Mouse (Mus musculus): ENCODE results near the gene Sez6l. TPM values are rescaled to one million over a fixed set of nuclear protein-coding genes. Genes with fewer than 3 reads are reported as not detected.

The Sez6l gene
- total RNA-seq, 2 experiments from 2014 or later, result not detected

- ATAC-seq (replicated peaks; ENCODE audit: poor library complexity, severe bottlenecking), result no peak
Measured at GRCm38 (mm10) chr5:112546771-112547170, 30.2 kb downstream of the Sez6l start.

DNA sequence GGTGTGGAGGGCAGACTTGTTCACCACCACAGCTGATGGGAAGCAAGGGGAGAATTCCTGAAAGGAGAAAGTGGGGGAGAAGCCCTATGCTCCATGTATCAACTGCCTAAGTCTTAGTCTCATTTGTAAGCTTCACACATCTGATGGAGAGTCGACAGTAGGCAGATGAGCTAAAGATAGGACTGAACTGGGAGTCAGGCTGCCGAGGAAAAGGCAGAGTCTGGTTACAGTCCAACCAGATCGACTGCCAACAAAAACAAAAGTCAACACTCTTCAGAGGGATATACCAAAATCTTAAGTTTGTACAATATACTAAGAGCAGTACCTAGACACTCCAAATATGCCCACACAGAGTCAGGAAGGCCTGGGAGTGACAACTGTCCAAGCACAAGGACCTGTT, 38.7 kb downstream of the Sez6l start:
- no peak for ATAC-seq (replicated peaks; ENCODE audit: poor library complexity, severe bottlenecking)

DNA sequence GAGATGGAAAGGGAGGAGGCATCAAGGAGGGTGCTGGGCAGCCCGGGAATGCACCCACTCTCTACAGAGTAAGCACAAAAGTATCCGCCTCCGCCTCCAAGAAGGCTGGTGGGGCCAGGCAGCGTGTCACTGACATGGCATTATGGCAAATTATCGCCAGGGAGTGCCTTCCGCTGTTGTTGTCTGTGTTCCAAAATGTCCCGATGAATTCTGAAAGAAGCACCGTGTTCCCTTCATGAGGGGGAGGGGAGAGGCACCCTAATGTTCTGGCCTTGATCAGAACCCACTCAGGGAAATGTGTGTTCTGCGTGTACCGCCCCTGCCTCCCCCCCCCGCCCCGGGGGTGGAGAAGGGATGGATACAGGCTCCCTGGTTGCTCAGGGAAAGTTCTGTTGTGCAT, 41.1 kb downstream of the Sez6l start:
- no peak for ATAC-seq (replicated peaks; ENCODE audit: poor library complexity, severe bottlenecking)

DNA sequence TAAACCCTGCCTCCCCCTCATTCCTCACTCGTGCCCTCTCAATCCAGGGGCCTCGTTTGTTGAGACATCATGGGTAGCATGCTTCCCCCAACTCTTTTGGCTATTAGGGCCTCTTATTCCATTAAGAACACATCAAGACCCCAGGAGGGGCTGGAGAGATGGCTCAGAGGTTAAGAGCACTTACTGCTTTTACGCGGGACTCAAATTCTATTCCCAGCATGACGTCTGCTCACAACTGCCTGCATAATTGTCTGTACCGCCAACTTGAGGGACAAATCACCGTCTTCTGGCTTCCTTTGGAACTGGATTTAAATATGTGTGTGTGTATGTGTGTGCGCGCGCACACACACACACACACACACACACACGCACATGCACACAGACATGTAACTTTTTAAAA, 42.8 kb downstream of the Sez6l start:
- no peak for ATAC-seq (replicated peaks; ENCODE audit: poor library complexity, severe bottlenecking)

- ATAC-seq (replicated peaks; ENCODE audit: poor library complexity, severe bottlenecking), result no peak
Measured at GRCm38 (mm10) chr5:112533312-112534075, 43.5 kb downstream of the Sez6l start.

DNA sequence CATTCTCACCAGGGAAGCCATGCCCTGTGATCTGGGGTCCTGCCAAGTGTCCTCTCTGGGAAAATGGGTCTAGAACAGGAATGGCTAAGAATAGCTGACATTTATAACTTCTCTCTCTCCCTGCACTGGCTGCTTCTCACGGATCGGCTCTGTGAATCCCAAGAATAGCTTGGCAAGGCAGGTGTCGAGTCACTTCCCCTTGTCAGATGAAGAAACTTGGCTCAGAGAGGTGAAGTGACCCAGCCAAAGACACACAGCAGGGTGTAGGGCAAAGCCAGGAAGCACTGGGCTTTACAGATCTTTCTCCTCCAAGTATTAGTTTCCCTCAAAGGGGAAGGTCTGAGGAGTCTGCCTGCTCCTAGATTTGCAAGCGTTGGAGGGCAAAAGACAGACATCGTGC, 44.1 kb downstream of the Sez6l start:
- ATAC-seq (replicated peaks; ENCODE audit: poor library complexity, severe bottlenecking), result no peak

GRCm38 (mm10) chr5:112532210-112532609, 44.8 kb downstream of the Sez6l start:
- ATAC-seq (replicated peaks; ENCODE audit: poor library complexity, severe bottlenecking), result no peak

GRCm38 (mm10) chr5:112531111-112531510, 45.9 kb downstream of the Sez6l start:
- no peak for ATAC-seq (replicated peaks; ENCODE audit: poor library complexity, severe bottlenecking)

- ATAC-seq (replicated peaks; ENCODE audit: poor library complexity, severe bottlenecking), result no peak
Measured at GRCm38 (mm10) chr5:112526936-112527335, 50.0 kb downstream of the Sez6l start.

DNA sequence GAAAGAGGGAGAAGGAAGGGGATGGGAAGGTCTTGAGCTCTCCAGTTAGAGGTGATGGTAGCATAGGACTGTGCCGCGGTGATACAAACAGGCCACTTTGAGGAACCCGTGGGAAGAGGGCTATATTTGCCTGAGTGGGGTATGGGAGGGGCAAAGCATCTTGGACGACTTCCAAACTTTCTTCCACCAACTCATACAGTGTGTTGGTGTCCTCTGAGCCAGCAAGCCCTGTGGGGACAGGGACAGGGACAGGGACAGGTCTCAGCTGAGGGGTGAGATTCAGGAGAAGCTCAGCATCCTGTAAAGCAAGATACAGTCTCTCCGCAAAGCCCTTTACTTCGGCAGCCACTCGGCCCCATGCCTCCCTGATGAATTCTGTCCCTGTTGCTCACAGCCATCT, 50.5 kb downstream of the Sez6l start:
- no peak for ATAC-seq (replicated peaks; ENCODE audit: poor library complexity, severe bottlenecking)

DNA sequence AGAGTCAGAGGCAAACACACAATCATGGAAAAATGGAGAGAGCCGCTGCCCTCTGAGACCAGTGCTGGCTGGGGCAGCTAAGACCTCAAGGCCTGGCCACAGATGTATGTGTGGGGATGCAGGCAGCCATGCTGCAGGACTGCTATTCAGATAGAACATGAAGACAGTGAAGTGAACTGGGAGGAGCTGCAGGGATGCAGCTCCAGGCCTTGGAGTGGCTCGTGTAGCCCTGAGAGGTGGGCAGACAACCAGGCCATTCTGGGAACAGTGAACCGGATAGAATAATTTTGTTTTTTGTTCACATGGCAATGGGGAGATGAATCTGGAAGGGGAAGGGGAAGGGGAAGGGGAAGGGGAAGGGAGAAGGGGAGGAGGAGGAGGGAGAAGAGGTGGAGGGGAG, 51.0 kb downstream of the Sez6l start:
- ATAC-seq (replicated peaks; ENCODE audit: poor library complexity, severe bottlenecking), result no peak

GRCm38 (mm10) chr5:112525271-112525670, 51.7 kb downstream of the Sez6l start:
- ATAC-seq (replicated peaks; ENCODE audit: poor library complexity, severe bottlenecking), result no peak

DNA sequence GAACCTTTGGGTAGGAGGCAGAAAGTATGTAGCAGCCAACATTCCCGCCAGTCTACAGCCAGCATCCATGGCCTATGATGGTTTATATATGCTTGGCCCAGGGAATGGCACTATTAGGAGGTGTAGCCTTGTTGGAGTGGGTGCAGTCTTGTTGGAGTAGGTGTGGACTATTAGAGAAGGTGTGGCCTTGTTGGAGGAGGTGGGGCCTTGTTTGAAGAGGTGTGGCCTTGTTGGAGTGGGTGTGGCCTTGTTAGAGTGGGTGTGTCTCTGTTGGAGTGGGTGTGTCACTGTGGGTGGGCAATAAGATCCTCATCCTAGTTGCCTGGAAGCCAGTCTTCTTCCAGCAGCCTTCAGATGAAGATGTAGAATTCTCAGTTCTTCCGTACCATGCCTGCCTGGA, 53.2 kb downstream of the Sez6l start:
- ATAC-seq (replicated peaks; ENCODE audit: poor library complexity, severe bottlenecking), result no peak

- no peak for ATAC-seq (replicated peaks; ENCODE audit: poor library complexity, severe bottlenecking)
Measured at GRCm38 (mm10) chr5:112523331-112523730, 53.7 kb downstream of the Sez6l start.

GRCm38 (mm10) chr5:112521703-112522527, 55.1 kb downstream of the Sez6l start:
- ATAC-seq (replicated peaks; ENCODE audit: poor library complexity, severe bottlenecking), result no peak

GRCm38 (mm10) chr5:112520826-112521702, 55.9 kb downstream of the Sez6l start:
- ATAC-seq (replicated peaks; ENCODE audit: poor library complexity, severe bottlenecking), result no peak

DNA sequence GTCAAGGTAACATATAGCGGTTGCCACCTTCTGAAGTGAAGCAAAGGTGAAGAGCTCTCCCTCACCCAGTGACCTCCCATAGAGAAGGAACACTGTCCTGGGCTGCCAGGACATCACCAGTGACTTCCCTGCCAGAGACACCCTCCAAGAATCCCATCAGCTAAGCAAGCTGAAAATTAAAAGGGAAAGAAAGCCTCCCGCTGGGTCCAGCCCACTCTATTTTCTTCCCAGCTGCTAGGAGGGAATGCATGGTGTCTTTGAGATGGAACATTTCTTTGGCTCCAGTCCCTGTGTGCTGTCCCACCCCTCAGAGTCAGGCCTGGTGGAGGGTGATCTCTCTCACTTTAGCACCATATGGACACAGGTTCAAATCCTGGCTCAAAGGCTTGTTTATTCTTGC, 58.2 kb downstream of the Sez6l start:
- no peak for ATAC-seq (replicated peaks; ENCODE audit: poor library complexity, severe bottlenecking)

- ATAC-seq (replicated peaks; ENCODE audit: poor library complexity, severe bottlenecking), result no peak
Measured at GRCm38 (mm10) chr5:112517454-112517853, 59.5 kb downstream of the Sez6l start.

DNA sequence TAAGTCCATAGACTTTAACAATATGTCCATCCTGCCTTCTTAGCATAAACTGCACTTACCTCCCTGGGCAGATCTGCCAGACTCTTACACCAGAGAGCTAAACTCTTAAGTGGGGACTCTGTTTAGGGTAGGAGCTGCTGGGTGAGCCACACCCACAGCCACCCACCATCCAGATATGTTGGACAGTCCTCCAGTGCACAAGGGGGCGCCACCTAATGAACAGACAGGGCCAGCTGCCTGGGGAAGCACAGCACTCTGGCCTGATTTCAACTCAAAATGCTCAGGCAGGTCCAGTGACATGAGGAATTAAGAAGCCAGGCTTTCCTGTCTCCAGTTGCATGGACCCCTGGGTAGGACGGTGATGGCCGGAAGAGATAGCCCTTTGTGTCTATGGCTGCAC, 60.5 kb downstream of the Sez6l start:
- ATAC-seq (replicated peaks; ENCODE audit: poor library complexity, severe bottlenecking), result no peak

GRCm38 (mm10) chr5:112510351-112510750, 66.6 kb downstream of the Sez6l start:
- no peak for ATAC-seq (replicated peaks; ENCODE audit: poor library complexity, severe bottlenecking)

GRCm38 (mm10) chr5:112509916-112510315, 67.1 kb downstream of the Sez6l start:
- no peak for ATAC-seq (replicated peaks; ENCODE audit: poor library complexity, severe bottlenecking)

Data from granulocyte monocyte progenitor cell, adult 5-6 weeks (primary cell).